Mouse (Mus musculus): Measurements from ENCODE around the gene Ccdc114. TPM values are rescaled to one million over a fixed set of nuclear protein-coding genes. Genes with fewer than 3 reads are reported as not detected.

The Ccdc114 gene
- total RNA-seq (2023) = 1 to 10 TPM; 5.2 to 6.6 TPM

GRCm38 (mm10) chr7:45923762-45924428 lies at the start of gene Ccdc114:
Gene Ccdc114 (plus strand): TSS chr7:45924072.

GRCm38 (mm10) chr7:45878278-45878677 lies 45.6 kb upstream of the Ccdc114 start, which contains the start of gene Grin2d:
Gene Grin2d (minus strand): TSS chr7:45878378.

GRCm38 (mm10) chr7:45896517-45897257 lies 27.2 kb upstream of the Ccdc114 start, which contains the start of the genes Syngr4 and Tmem143:
Gene Syngr4 (minus strand): TSS chr7:45896714.
Gene Tmem143 (plus strand): TSS chr7:45896941.

GRCm38 (mm10) chr7:45921242-45921621 lies 2.6 kb upstream of the Ccdc114 start, which contains the start of gene Emp3:
Gene Emp3 (minus strand): TSS chr7:45921404.

Other genes with a start within 250 kb of the Ccdc114 start
- gene Ntn5, start 240.1 kb upstream of the Ccdc114 start, total RNA-seq (2023) = not detected
- under 1 TPM in 1 of 2 experiments, not detected in 1; 0.18 TPM for gene Sec1, start 229.7 kb upstream of the Ccdc114 start, total RNA-seq (2023)
- gene Car11, start 224.2 kb upstream of the Ccdc114 start, total RNA-seq (2023) = not detected
- 1 to 10 TPM; 7.5 to 9.2 TPM for gene Dbp, start 219.0 kb upstream of the Ccdc114 start, total RNA-seq (2023)
- 100 to 1,000 TPM; 750 to 815 TPM for gene Rpl18, start 208.6 kb upstream of the Ccdc114 start, total RNA-seq (2023)
- 10 to 100 TPM; 52.8 to 54.1 TPM for gene Sphk2, start 206.1 kb upstream of the Ccdc114 start, total RNA-seq (2023)
- under 1 TPM; 0.13 to 0.36 TPM for gene Fam83e, start 202.9 kb upstream of the Ccdc114 start, total RNA-seq (2023)
- not detected for gene Spaca4, start 198.3 kb upstream of the Ccdc114 start, total RNA-seq (2023)
- under 1 TPM in 1 of 2 experiments, not detected in 1; 0.22 TPM for gene Lmtk3, start 140.3 kb upstream of the Ccdc114 start, total RNA-seq (2023)
- not detected for gene Sult2b1, start 139.4 kb upstream of the Ccdc114 start, total RNA-seq (2023)
- gene Cyth2, start 109.5 kb upstream of the Ccdc114 start, total RNA-seq (2023) = 10 to 100 TPM; 90.5 to 95.6 TPM
- under 1 TPM; 0.22 to 0.40 TPM for gene Kcnj14, start 99.3 kb upstream of the Ccdc114 start, total RNA-seq (2023)
- 1 to 10 TPM; 6.7 to 7.6 TPM for gene Grwd1, start 93.1 kb upstream of the Ccdc114 start, total RNA-seq (2023)
- gene Kdelr1, start 51.3 kb upstream of the Ccdc114 start, total RNA-seq (2023) = 10 to 100 TPM; 68.9 to 69.8 TPM
- under 1 TPM; 0.13 to 0.29 TPM for gene Grin2d, start 45.7 kb upstream of the Ccdc114 start, total RNA-seq (2023)
- gene Syngr4, start 27.4 kb upstream of the Ccdc114 start, total RNA-seq (2023) = not detected
- 1 to 10 TPM; 4.9 to 7.9 TPM for gene Tmem143, start 27.1 kb upstream of the Ccdc114 start, total RNA-seq (2023)
- gene Emp3, start 2.7 kb upstream of the Ccdc114 start, total RNA-seq (2023) = 100 to 1,000 TPM; 378 to 437 TPM
- not detected for gene Abcc6, start 106.2 kb downstream of the Ccdc114 start, total RNA-seq (2023)
- gene Nomo1, start 109.6 kb downstream of the Ccdc114 start, total RNA-seq (2023) = 10 to 100 TPM; 29.1 to 29.3 TPM
- gene Kcnj11, start 176.7 kb downstream of the Ccdc114 start, total RNA-seq (2023) = not detected

Measured in neutrophil, adult 59 days (primary cell).